Mouse (Mus musculus): ENCODE measurements around the gene 2610507B11Rik. TPM values are rescaled to one million over a fixed set of nuclear protein-coding genes. Genes with fewer than 3 reads are reported as not detected.

2610507B11Rik gene
- total and polyA plus RNA-seq, 3 experiments = 75.8 to 80.5 (median 77.6) TPM

DNA sequence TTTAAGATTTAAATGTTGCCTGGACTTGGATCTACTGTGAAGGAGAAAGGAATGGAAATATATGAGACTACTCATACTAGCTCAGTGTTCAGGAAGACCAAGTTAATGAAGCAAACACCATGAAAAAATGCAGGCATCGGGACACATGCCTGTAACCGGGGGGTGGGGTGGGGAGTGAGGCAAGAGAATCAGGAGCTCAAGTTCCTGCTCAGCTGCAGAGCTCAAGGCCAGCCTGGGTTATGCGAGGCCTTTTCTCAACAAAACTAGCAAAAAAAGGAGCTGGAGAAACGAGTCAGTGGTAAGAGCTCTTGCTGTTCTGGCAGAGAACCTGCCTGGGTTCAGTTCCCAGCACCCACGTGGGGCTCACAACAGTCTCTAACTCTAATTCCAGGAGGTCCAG, 72.4 kb downstream of the 2610507B11Rik start:
- H3K4me3 ChIP-seq (ENCODE audit: control insufficient read depth in 1 of 2, insufficient read depth in 1 of 2, low read depth in 2 of 2, low read length in 2 of 2) = no peak overlapping the region
- no peak overlapping the region for H3K9ac ChIP-seq (ENCODE audit: control insufficient read depth, low read depth, low read length, poor library complexity, severe bottlenecking)
- H3K79me2 ChIP-seq (ENCODE audit: control insufficient read depth, insufficient read depth, low read length, poor library complexity) = peaks cover 3% of the 10 kb centered on the region
- peaks cover 2 to 6% of the 10 kb centered on the region in 2 experiments; a peak in 1 of 4 replicates for H3K36me3 ChIP-seq (ENCODE audit: control insufficient read depth in 1 of 2, insufficient read depth in 2 of 2, low read length in 2 of 2)
- no peak for TF ChIP-seq CHD1 (IDR thresholded peaks at IDR 0.05; ENCODE audit: low read depth, low read length)
- TF ChIP-seq MEF2A (IDR thresholded peaks at IDR 0.05; ENCODE audit: extremely low read depth, insufficient replicate concordance, low read depth, low read length, poor library complexity, severe bottlenecking) = no peak
- TF ChIP-seq KAT2A (conservative IDR thresholded peaks at IDR 0.05; ENCODE audit: low read depth, low read length) = no peak
- no peak for TF ChIP-seq MAX (IDR thresholded peaks at IDR 0.05; ENCODE audit: low read length)
- no peak for TF ChIP-seq POLR2AphosphoS2 (IDR thresholded peaks at IDR 0.05; ENCODE audit: low read length)
- no peak for TF ChIP-seq TAL1 (IDR thresholded peaks at IDR 0.05; ENCODE audit: low read length)
- no peak for TF ChIP-seq MYB (IDR thresholded peaks at IDR 0.05; ENCODE audit: low read depth, low read length)
- no peak for TF ChIP-seq ZMIZ1 (IDR thresholded peaks at IDR 0.05; ENCODE audit: low read depth, low read length)
- no peak for TF ChIP-seq MAFK (IDR thresholded peaks at IDR 0.05; ENCODE audit: borderline replicate concordance, low read depth, low read length)
- TF ChIP-seq TBP (IDR thresholded peaks at IDR 0.05; ENCODE audit: low read depth, low read length) = no peak
- no peak for TF ChIP-seq CHD2 (IDR thresholded peaks at IDR 0.05; ENCODE audit: low read length)
- no peak for TF ChIP-seq MYC (IDR thresholded peaks at IDR 0.05; ENCODE audit: low read depth, low read length)
- TF ChIP-seq ZKSCAN1 (IDR thresholded peaks at IDR 0.05; ENCODE audit: low read depth, low read length) = no peak
- H3K9me3 ChIP-seq (replicated peaks; ENCODE audit: insufficient read depth, low read length) = no peaks in the 10 kb centered on the region
- no peaks in the 10 kb centered on the region for H3K27me3 ChIP-seq (ENCODE audit: control insufficient read depth in 1 of 2, insufficient read depth in 2 of 2, low read length in 2 of 2)
- no peak for DNase-seq (ENCODE audit: low read depth, low spot score)
- peaks cover 3% of the 10 kb centered on the region in 2 experiments; a peak in 2 of 4 replicates for H3K4me1 ChIP-seq (ENCODE audit: control insufficient read depth in 1 of 2, insufficient read depth in 2 of 2, low read length in 2 of 2)
- H3K27ac ChIP-seq (ENCODE audit: control insufficient read depth, low read depth, low read length) = no peak overlapping the region

DNA sequence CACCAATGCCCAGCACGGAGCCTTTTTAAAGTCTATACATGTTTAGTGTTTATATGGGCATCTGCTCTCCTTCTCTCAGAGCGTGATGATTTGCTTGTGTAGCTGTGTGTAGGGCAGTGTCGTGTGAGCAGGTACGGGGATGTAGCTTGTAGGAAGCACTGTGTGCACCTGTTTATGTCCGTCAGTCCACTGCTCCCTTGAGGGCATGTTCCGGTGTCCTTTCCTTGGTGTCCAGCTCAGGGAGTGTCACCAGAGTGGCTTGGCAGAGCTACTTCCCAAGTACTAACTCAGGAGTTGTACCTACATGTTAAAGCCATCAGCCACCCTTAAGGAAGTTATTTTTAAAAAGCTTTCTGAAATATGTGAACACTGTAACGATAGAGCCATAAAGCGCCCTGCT, 75.5 kb downstream of the 2610507B11Rik start:
- 0 out of 4 replicates have a peak, but pooled peaks cover 0 to 2% of the 10 kb centered on the region in 2 experiments for H3K36me3 ChIP-seq (ENCODE audit: control insufficient read depth in 1 of 2, insufficient read depth in 2 of 2, low read length in 2 of 2)
- TF ChIP-seq JUND (IDR thresholded peaks at IDR 0.05; ENCODE audit: low read depth, low read length) (no peak), BHLHE40 (IDR thresholded peaks at IDR 0.05; ENCODE audit: borderline replicate concordance, low read depth, low read length) (no peak), RAD21 (IDR thresholded peaks at IDR 0.05; ENCODE audit: low read depth, low read length) (no peak), MAX (IDR thresholded peaks at IDR 0.05; ENCODE audit: low read length) (no peak), TAL1 (IDR thresholded peaks at IDR 0.05; ENCODE audit: low read length) (no peak)

More for the DNA sequence above, 75.5 kb downstream of the 2610507B11Rik start:
- no peaks in the 10 kb centered on the region for H3K27me3 ChIP-seq (ENCODE audit: control insufficient read depth in 1 of 2, insufficient read depth in 2 of 2, low read length in 2 of 2)
- no peak overlapping the region for H3K27ac ChIP-seq (ENCODE audit: control insufficient read depth, low read depth, low read length)
- H3K4me3 ChIP-seq (ENCODE audit: control insufficient read depth in 1 of 2, insufficient read depth in 1 of 2, low read depth in 2 of 2, low read length in 2 of 2) = no peak overlapping the region
- no peak for DNase-seq (ENCODE audit: low read depth, low spot score)
- no peaks in the 10 kb centered on the region for H3K9me3 ChIP-seq (replicated peaks; ENCODE audit: insufficient read depth, low read length)
- H3K4me1 ChIP-seq (ENCODE audit: control insufficient read depth in 1 of 2, insufficient read depth in 2 of 2, low read length in 2 of 2) = no peaks in the 10 kb centered on the region
- H3K79me2 ChIP-seq (ENCODE audit: control insufficient read depth, insufficient read depth, low read length, poor library complexity) = no peaks in the 10 kb centered on the region
- no peak overlapping the region for H3K9ac ChIP-seq (ENCODE audit: control insufficient read depth, low read depth, low read length, poor library complexity, severe bottlenecking)

Other genes with a start within 250 kb of the 2610507B11Rik start
- 30.1 and 36.7 TPM in 2 replicates for gene Dhrs13, start 229.5 kb upstream of the 2610507B11Rik start, total RNA-seq (2012; rRNA removed)
- gene Dhrs13, start 229.5 kb upstream of the 2610507B11Rik start, polyA plus RNA-seq (2012; ENCODE audit: insufficient read depth in 1 of 2, insufficient read length in 2 of 2, low read depth in 1 of 2, low replicate concordance in 2 of 2, missing spikeins in 1 of 2) = 10 to 100 TPM in 1 of 2 experiments, not detected in 1; 27.9 TPM
- 0.08 TPM in 1 of 2 replicates, not detected in the other for gene Flot2, start 223.8 kb upstream of the 2610507B11Rik start, total RNA-seq (2012; rRNA removed)
- under 1 TPM in 1 of 2 experiments, not detected in 1; 0.15 TPM for gene Flot2, start 223.8 kb upstream of the 2610507B11Rik start, polyA plus RNA-seq (2012; ENCODE audit: insufficient read depth in 1 of 2, insufficient read length in 2 of 2, low read depth in 1 of 2, low replicate concordance in 2 of 2, missing spikeins in 1 of 2)
- 39.6 and 43.5 TPM in 2 replicates for gene Eral1, start 181.4 kb upstream of the 2610507B11Rik start, total RNA-seq (2012; rRNA removed)
- 10 to 100 TPM in 1 of 2 experiments, not detected in 1; 38.4 TPM for gene Eral1, start 181.4 kb upstream of the 2610507B11Rik start, polyA plus RNA-seq (2012; ENCODE audit: insufficient read depth in 1 of 2, insufficient read length in 2 of 2, low read depth in 1 of 2, low replicate concordance in 2 of 2, missing spikeins in 1 of 2)
- 2.4 and 2.5 TPM in 2 replicates for gene Fam222b, start 167.1 kb upstream of the 2610507B11Rik start, total RNA-seq (2012; rRNA removed)
- gene Fam222b, start 167.1 kb upstream of the 2610507B11Rik start, polyA plus RNA-seq (2012; ENCODE audit: insufficient read depth in 1 of 2, insufficient read length in 2 of 2, low read depth in 1 of 2, low replicate concordance in 2 of 2, missing spikeins in 1 of 2) = 1 to 10 TPM in 1 of 2 experiments, not detected in 1; 8.1 TPM
- gene Traf4, start 96.2 kb upstream of the 2610507B11Rik start, total RNA-seq (2012; rRNA removed) = 21.0 and 42.0 TPM in 2 replicates
- 10 to 100 TPM in 1 of 2 experiments, not detected in 1; 34.4 TPM for gene Traf4, start 96.2 kb upstream of the 2610507B11Rik start, polyA plus RNA-seq (2012; ENCODE audit: insufficient read depth in 1 of 2, insufficient read length in 2 of 2, low read depth in 1 of 2, low replicate concordance in 2 of 2, missing spikeins in 1 of 2)
- gene Nek8, start 85.1 kb upstream of the 2610507B11Rik start, total RNA-seq (2012; rRNA removed) = 6.0 and 7.5 TPM in 2 replicates
- 10 to 100 TPM in 1 of 2 experiments, not detected in 1; 10.1 TPM for gene Nek8, start 85.1 kb upstream of the 2610507B11Rik start, polyA plus RNA-seq (2012; ENCODE audit: insufficient read depth in 1 of 2, insufficient read length in 2 of 2, low read depth in 1 of 2, low replicate concordance in 2 of 2, missing spikeins in 1 of 2)
- 16.2 and 28.3 TPM in 2 replicates for gene Tlcd1, start 85.0 kb upstream of the 2610507B11Rik start, total RNA-seq (2012; rRNA removed)
- 10 to 100 TPM in 1 of 2 experiments, not detected in 1; 23.3 TPM for gene Tlcd1, start 85.0 kb upstream of the 2610507B11Rik start, polyA plus RNA-seq (2012; ENCODE audit: insufficient read depth in 1 of 2, insufficient read length in 2 of 2, low read depth in 1 of 2, low replicate concordance in 2 of 2, missing spikeins in 1 of 2)
- 3,920 and 4,112 TPM in 2 replicates for gene Rpl23a, start 78.2 kb upstream of the 2610507B11Rik start, total RNA-seq (2012; rRNA removed)
- gene Rpl23a, start 78.2 kb upstream of the 2610507B11Rik start, polyA plus RNA-seq (2012; ENCODE audit: insufficient read depth in 1 of 2, insufficient read length in 2 of 2, low read depth in 1 of 2, low replicate concordance in 2 of 2, missing spikeins in 1 of 2) = 1,000 to 10,000 TPM in 1 of 2 experiments, not detected in 1; 2,892 TPM
- gene Rab34, start 73.3 kb upstream of the 2610507B11Rik start, total RNA-seq (2012; rRNA removed) = 20.8 TPM in 2 replicates
- 10 to 100 TPM in 1 of 2 experiments, not detected in 1; 42.9 TPM for gene Rab34, start 73.3 kb upstream of the 2610507B11Rik start, polyA plus RNA-seq (2012; ENCODE audit: insufficient read depth in 1 of 2, insufficient read length in 2 of 2, low read depth in 1 of 2, low replicate concordance in 2 of 2, missing spikeins in 1 of 2)
- gene Proca1, start 68.4 kb upstream of the 2610507B11Rik start, total RNA-seq (2012; rRNA removed) = 0.15 and 0.16 TPM in 2 replicates
- under 1 TPM in 1 of 2 experiments, not detected in 1; 0.54 TPM for gene Proca1, start 68.4 kb upstream of the 2610507B11Rik start, polyA plus RNA-seq (2012; ENCODE audit: insufficient read depth in 1 of 2, insufficient read length in 2 of 2, low read depth in 1 of 2, low replicate concordance in 2 of 2, missing spikeins in 1 of 2)
- gene Sdf2, start 16.0 kb upstream of the 2610507B11Rik start, total RNA-seq (2012; rRNA removed) = 75.5 and 81.4 TPM in 2 replicates
- 10 to 100 TPM in 1 of 2 experiments, not detected in 1; 68.1 TPM for gene Sdf2, start 16.0 kb upstream of the 2610507B11Rik start, polyA plus RNA-seq (2012; ENCODE audit: insufficient read depth in 1 of 2, insufficient read length in 2 of 2, low read depth in 1 of 2, low replicate concordance in 2 of 2, missing spikeins in 1 of 2)
- gene Supt6, start 15.8 kb upstream of the 2610507B11Rik start, total RNA-seq (2012; rRNA removed) = 39.6 and 40.3 TPM in 2 replicates
- gene Supt6, start 15.8 kb upstream of the 2610507B11Rik start, polyA plus RNA-seq (2012; ENCODE audit: insufficient read depth in 1 of 2, insufficient read length in 2 of 2, low read depth in 1 of 2, low replicate concordance in 2 of 2, missing spikeins in 1 of 2) = 10 to 100 TPM; 59.8 to 93.2 TPM
- 0.73 and 1.6 TPM in 2 replicates for gene BC030499, start 29.1 kb downstream of the 2610507B11Rik start, total RNA-seq (2012; rRNA removed)
- gene BC030499, start 29.1 kb downstream of the 2610507B11Rik start, polyA plus RNA-seq (2012; ENCODE audit: insufficient read depth in 1 of 2, insufficient read length in 2 of 2, low read depth in 1 of 2, low replicate concordance in 2 of 2, missing spikeins in 1 of 2) = 1 to 10 TPM in 1 of 2 experiments, not detected in 1; 1.1 TPM
- gene Spag5, start 39.8 kb downstream of the 2610507B11Rik start, total RNA-seq (2012; rRNA removed) = 40.1 and 50.9 TPM in 2 replicates
- gene Spag5, start 39.8 kb downstream of the 2610507B11Rik start, polyA plus RNA-seq (2012; ENCODE audit: insufficient read depth in 1 of 2, insufficient read length in 2 of 2, low read depth in 1 of 2, low replicate concordance in 2 of 2, missing spikeins in 1 of 2) = 100 to 1,000 TPM in 1 of 2 experiments, 10 to 100 TPM in 1; 77.5 to 274 TPM
- gene Aldoc, start 61.2 kb downstream of the 2610507B11Rik start, total RNA-seq (2012; rRNA removed) = 3.0 and 4.0 TPM in 2 replicates
- gene Aldoc, start 61.2 kb downstream of the 2610507B11Rik start, polyA plus RNA-seq (2012; ENCODE audit: insufficient read depth in 1 of 2, insufficient read length in 2 of 2, low read depth in 1 of 2, low replicate concordance in 2 of 2, missing spikeins in 1 of 2) = 1 to 10 TPM in 1 of 2 experiments, not detected in 1; 8.1 TPM
- gene Pigs, start 66.7 kb downstream of the 2610507B11Rik start, total RNA-seq (2012; rRNA removed) = 27.6 and 28.5 TPM in 2 replicates
- 10 to 100 TPM; 51.2 to 97.1 TPM for gene Pigs, start 66.7 kb downstream of the 2610507B11Rik start, polyA plus RNA-seq (2012; ENCODE audit: insufficient read depth in 1 of 2, insufficient read length in 2 of 2, low read depth in 1 of 2, low replicate concordance in 2 of 2, missing spikeins in 1 of 2)
- gene Unc119, start 81.7 kb downstream of the 2610507B11Rik start, total RNA-seq (2012; rRNA removed) = 61.7 and 63.0 TPM in 2 replicates
- 100 to 1,000 TPM in 1 of 2 experiments, not detected in 1; 140 TPM for gene Unc119, start 81.7 kb downstream of the 2610507B11Rik start, polyA plus RNA-seq (2012; ENCODE audit: insufficient read depth in 1 of 2, insufficient read length in 2 of 2, low read depth in 1 of 2, low replicate concordance in 2 of 2, missing spikeins in 1 of 2)
- not detected in 2 replicates for gene Foxn1, start 124.8 kb downstream of the 2610507B11Rik start, total RNA-seq (2012; rRNA removed)
- not detected for gene Foxn1, start 124.8 kb downstream of the 2610507B11Rik start, polyA plus RNA-seq (2012; ENCODE audit: insufficient read depth in 1 of 2, insufficient read length in 2 of 2, low read depth in 1 of 2, low replicate concordance in 2 of 2, missing spikeins in 1 of 2)
- gene Slc13a2, start 160.5 kb downstream of the 2610507B11Rik start, total RNA-seq (2012; rRNA removed) = not detected in 2 replicates
- gene Slc13a2, start 160.5 kb downstream of the 2610507B11Rik start, polyA plus RNA-seq (2012; ENCODE audit: insufficient read depth in 1 of 2, insufficient read length in 2 of 2, low read depth in 1 of 2, low replicate concordance in 2 of 2, missing spikeins in 1 of 2) = not detected
- 7.5 and 11.6 TPM in 2 replicates for gene Slc46a1, start 203.9 kb downstream of the 2610507B11Rik start, total RNA-seq (2012; rRNA removed)
- 1 to 10 TPM in 1 of 2 experiments, not detected in 1; 8.3 TPM for gene Slc46a1, start 203.9 kb downstream of the 2610507B11Rik start, polyA plus RNA-seq (2012; ENCODE audit: insufficient read depth in 1 of 2, insufficient read length in 2 of 2, low read depth in 1 of 2, low replicate concordance in 2 of 2, missing spikeins in 1 of 2)
- 0.73 and 1.1 TPM in 2 replicates for gene Sarm1, start 236.0 kb downstream of the 2610507B11Rik start, total RNA-seq (2012; rRNA removed)
- 1 to 10 TPM in 1 of 2 experiments, not detected in 1; 4.3 TPM for gene Sarm1, start 236.0 kb downstream of the 2610507B11Rik start, polyA plus RNA-seq (2012; ENCODE audit: insufficient read depth in 1 of 2, insufficient read length in 2 of 2, low read depth in 1 of 2, low replicate concordance in 2 of 2, missing spikeins in 1 of 2)
- not detected in 2 replicates for gene Vtn, start 237.3 kb downstream of the 2610507B11Rik start, total RNA-seq (2012; rRNA removed)
- gene Vtn, start 237.3 kb downstream of the 2610507B11Rik start, polyA plus RNA-seq (2012; ENCODE audit: insufficient read depth in 1 of 2, insufficient read length in 2 of 2, low read depth in 1 of 2, low replicate concordance in 2 of 2, missing spikeins in 1 of 2) = under 1 TPM in 1 of 2 experiments, not detected in 1; 0.18 TPM
- 0.15 TPM in 1 of 2 replicates, not detected in the other for gene Sebox, start 241.7 kb downstream of the 2610507B11Rik start, total RNA-seq (2012; rRNA removed)
- gene Sebox, start 241.7 kb downstream of the 2610507B11Rik start, polyA plus RNA-seq (2012; ENCODE audit: insufficient read depth in 1 of 2, insufficient read length in 2 of 2, low read depth in 1 of 2, low replicate concordance in 2 of 2, missing spikeins in 1 of 2) = under 1 TPM in 1 of 2 experiments, not detected in 1; 0.06 TPM

All from MEL (cell line).